Comparison of ENCODE assay signal across 1 mouse cellular context in the genomic region with DNA sequence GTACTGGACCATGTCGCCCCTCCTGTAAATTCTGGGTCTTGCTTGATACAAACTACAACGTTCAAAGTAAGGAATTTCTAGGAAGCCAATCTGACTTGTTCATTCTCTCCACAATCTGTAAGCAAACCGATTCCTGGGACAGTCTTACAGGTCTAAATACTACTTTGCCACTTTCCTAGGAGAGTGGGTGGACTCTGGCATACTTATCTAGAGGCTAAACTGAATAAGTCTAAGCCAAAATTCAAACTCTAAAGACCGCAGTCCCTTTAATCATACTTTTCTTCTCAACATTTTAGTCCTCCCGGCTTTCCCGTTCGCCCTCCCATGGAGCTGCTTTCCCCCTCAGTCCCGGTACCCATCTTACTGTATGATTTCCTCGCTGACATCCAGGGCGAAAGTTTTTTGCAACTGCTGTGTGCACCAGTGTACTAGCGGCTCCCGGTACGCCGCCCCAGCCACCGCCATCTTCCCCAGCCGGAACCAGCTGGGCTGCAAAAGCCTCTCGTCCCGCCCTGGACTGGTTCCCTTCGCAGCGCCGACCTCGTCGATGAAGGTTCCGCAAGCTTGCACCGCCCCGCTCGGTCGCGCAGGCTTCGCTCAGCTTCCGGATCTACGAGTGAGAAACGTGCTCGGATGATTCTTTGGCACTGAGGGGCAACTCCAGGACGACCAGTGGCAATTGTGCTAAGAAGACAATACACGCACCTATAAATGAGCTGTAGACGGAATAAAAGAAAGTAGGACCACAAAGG.
TF ChIP-seq lines count a peak whose summit lies in the region.

No protein-coding gene starts in this region.

TF ChIP-seq in MEL, 35 proteins besides CTCF, POLR2A, EP300 and RAD21:
- TF ChIP-seq TBP (IDR thresholded peaks at IDR 0.05; ENCODE audit: low read depth, low read length) (peak; percentile 82), ZMIZ1 (IDR thresholded peaks at IDR 0.05; ENCODE audit: low read depth, low read length) (peak; percentile 47; the same call in 1 of the 2 replicates), TAL1 (IDR thresholded peaks at IDR 0.05; ENCODE audit: low read length) (no peak), BHLHE40 (IDR thresholded peaks at IDR 0.05; ENCODE audit: borderline replicate concordance, low read depth, low read length) (peak; percentile 76; the same call in 1 of the 2 replicates), USF2 (IDR thresholded peaks at IDR 0.05; ENCODE audit: borderline replicate concordance in 1 of 2, insufficient read depth in 1 of 2, low read depth in 1 of 2, low read length in 2 of 2) (no peak), MAFK (IDR thresholded peaks at IDR 0.05; ENCODE audit: borderline replicate concordance, low read depth, low read length) (no peak), POLR2AphosphoS5 (IDR thresholded peaks at IDR 0.05; ENCODE audit: borderline replicate concordance, low read depth, low read length) (no peak), ZC3H11A (IDR thresholded peaks at IDR 0.05; ENCODE audit: low read depth, low read length) (no peak), GATA1 (IDR thresholded peaks at IDR 0.05; ENCODE audit: low read depth, low read length) (no peak), GABPA (IDR thresholded peaks at IDR 0.05; ENCODE audit: low read depth, low read length) (no peak), ETS1 (IDR thresholded peaks at IDR 0.05; ENCODE audit: low read depth, low read length) (peak; percentile 92), MAX (IDR thresholded peaks at IDR 0.05; ENCODE audit: low read length) (peak; percentile 90), NRF1 (IDR thresholded peaks at IDR 0.05; ENCODE audit: insufficient read depth, low read depth, low read length, poor library complexity, severe bottlenecking) (peak; percentile 55), MYC (IDR thresholded peaks at IDR 0.05; ENCODE audit: low read depth, low read length) (peak; percentile 97), NELFE (IDR thresholded peaks at IDR 0.05; ENCODE audit: low read depth, low read length) (peak; percentile 84), MXI1 (IDR thresholded peaks at IDR 0.05; ENCODE audit: low read depth, low read length) (peak; percentile 94), ZNF384 (IDR thresholded peaks at IDR 0.05; ENCODE audit: low read depth, low read length) (no peak), MYB (IDR thresholded peaks at IDR 0.05; ENCODE audit: low read depth, low read length) (no peak), SIN3A (IDR thresholded peaks at IDR 0.05; ENCODE audit: low read length) (peak; percentile 99), CHD1 (IDR thresholded peaks at IDR 0.05; ENCODE audit: low read depth, low read length) (peak; percentile 45; the same call in 1 of the 2 replicates), SMC3 (IDR thresholded peaks at IDR 0.05; ENCODE audit: low read depth, low read length) (no peak), TCF12 (IDR thresholded peaks at IDR 0.05; ENCODE audit: low read depth, low read length) (peak; percentile 87), JUND (IDR thresholded peaks at IDR 0.05; ENCODE audit: low read depth, low read length) (no peak), KAT2A (conservative IDR thresholded peaks at IDR 0.05; ENCODE audit: low read depth, low read length) (peak; percentile 77), MAZ (IDR thresholded peaks at IDR 0.05; ENCODE audit: low read depth, low read length) (0 out of 2 replicates have a peak, but pooled peaks have one; percentile 32), ZKSCAN1 (IDR thresholded peaks at IDR 0.05; ENCODE audit: low read depth, low read length) (no peak), HCFC1 (IDR thresholded peaks at IDR 0.05; ENCODE audit: low read depth, low read length) (peak; percentile 94), MEF2A (IDR thresholded peaks at IDR 0.05; ENCODE audit: extremely low read depth, insufficient replicate concordance, low read depth, low read length, poor library complexity, severe bottlenecking) (no peak), UBTF (IDR thresholded peaks at IDR 0.05; ENCODE audit: borderline replicate concordance, insufficient read depth, low read depth, low read length) (0 out of 2 replicates have a peak, but pooled peaks have one; percentile 67), USF1 (IDR thresholded peaks at IDR 0.05; ENCODE audit: low read depth, low read length) (peak; percentile 36; the same call in 1 of the 2 replicates), RCOR1 (IDR thresholded peaks at IDR 0.05; ENCODE audit: low read depth, low read length) (no peak), E2F4 (IDR thresholded peaks at IDR 0.05; ENCODE audit: borderline replicate concordance, low read depth, low read length) (no peak), POLR2AphosphoS2 (IDR thresholded peaks at IDR 0.05; ENCODE audit: low read length) (peak; percentile 85), CHD2 (IDR thresholded peaks at IDR 0.05; ENCODE audit: low read length) (no peak), ELF1 (IDR thresholded peaks at IDR 0.05; ENCODE audit: low read depth, low read length) (peak; percentile 89)
